Mouse (Mus musculus): ENCODE results near the gene 2900011O08Rik.

GRCm38 (mm10) chr16:14120941-14121340, 134.5 kb downstream of the 2900011O08Rik start:
- TF ChIP-seq CTCF (IDR thresholded peaks at IDR 0.05; ENCODE audit: borderline replicate concordance, insufficient read depth, low read depth, low read length) (no peak), POLR2A (IDR thresholded peaks at IDR 0.05; ENCODE audit: borderline replicate concordance, insufficient read depth, low read length) (no peak)
